Mouse (Mus musculus): Measurements from ENCODE around the gene Slco2a1. TPM values are rescaled to one million over a fixed set of nuclear protein-coding genes. Genes with fewer than 3 reads are reported as not detected.

Slco2a1 gene
- polyA plus RNA-seq, 1 experiment from 2014 or later = 12.1 TPM

DNA sequence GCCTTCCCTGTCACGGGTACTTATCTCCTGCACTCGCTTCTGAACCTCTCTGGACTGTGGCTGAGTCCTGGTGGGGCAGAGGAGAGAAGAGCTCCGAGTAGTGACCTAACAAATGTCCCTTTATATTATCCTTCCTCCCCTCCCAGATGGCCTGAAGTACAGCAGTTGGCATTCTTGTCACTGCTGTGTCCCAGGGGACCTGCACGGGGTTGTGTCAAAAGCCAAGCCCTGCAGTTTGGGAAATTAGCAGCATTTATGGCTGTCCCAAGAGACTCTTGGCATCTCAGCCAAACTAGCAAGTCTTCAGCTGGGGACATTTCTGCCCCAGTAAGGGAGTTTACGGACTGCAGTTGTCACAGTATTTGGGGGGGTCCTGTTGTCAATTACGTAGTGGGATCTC lies 151.0 kb downstream of the Slco2a1 start:
- H3K4me1 ChIP-seq = no peaks in the 10 kb centered on the region

GRCm38 (mm10) chr9:103140384-103140783 lies 151.9 kb downstream of the Slco2a1 start:
- 75% methylated on average over 6 of the region's 6 CpGs for WGBS
- Histone ChIP-seq H3K9ac (no peak overlapping the region), H3K36me3 (no peaks in the 10 kb centered on the region), H3K4me2 (no peak overlapping the region), H3K4me3 (replicated peaks) (no peak overlapping the region), H3K9me3 (no peaks in the 10 kb centered on the region), H3K4me1 (no peaks in the 10 kb centered on the region), H3K27me3 (replicated peaks) (no peaks in the 10 kb centered on the region), H3K27ac (no peak overlapping the region)
- ATAC-seq (ENCODE audit: insufficient read depth, low FRiP score, low read depth) = no peak

More for the DNA sequence above, 151.0 kb downstream of the Slco2a1 start:
- no peak for ATAC-seq (ENCODE audit: insufficient read depth, low FRiP score, low read depth)
- no peak overlapping the region for H3K4me2 ChIP-seq
- H3K36me3 ChIP-seq = no peaks in the 10 kb centered on the region
- H3K27ac ChIP-seq = no peak overlapping the region
- no peak overlapping the region for H3K9ac ChIP-seq
- H3K27me3 ChIP-seq (replicated peaks) = no peaks in the 10 kb centered on the region
- 78% methylated on average over 6 of the region's 6 CpGs for WGBS
- H3K9me3 ChIP-seq = no peaks in the 10 kb centered on the region
- H3K4me3 ChIP-seq (replicated peaks) = no peak overlapping the region

GRCm38 (mm10) chr9:103141266-103141665 lies 152.8 kb downstream of the Slco2a1 start:
- no peak overlapping the region for H3K4me3 ChIP-seq (replicated peaks)
- no peaks in the 10 kb centered on the region for H3K36me3 ChIP-seq
- H3K27ac ChIP-seq = no peak overlapping the region
- H3K9ac ChIP-seq = no peak overlapping the region
- WGBS = 77% methylated on average over 7 of the region's 7 CpGs
- H3K4me1 ChIP-seq = no peaks in the 10 kb centered on the region
- ATAC-seq (ENCODE audit: insufficient read depth, low FRiP score, low read depth) = no peak
- H3K9me3 ChIP-seq = no peaks in the 10 kb centered on the region
- no peaks in the 10 kb centered on the region for H3K27me3 ChIP-seq (replicated peaks)
- H3K4me2 ChIP-seq = no peak overlapping the region

DNA sequence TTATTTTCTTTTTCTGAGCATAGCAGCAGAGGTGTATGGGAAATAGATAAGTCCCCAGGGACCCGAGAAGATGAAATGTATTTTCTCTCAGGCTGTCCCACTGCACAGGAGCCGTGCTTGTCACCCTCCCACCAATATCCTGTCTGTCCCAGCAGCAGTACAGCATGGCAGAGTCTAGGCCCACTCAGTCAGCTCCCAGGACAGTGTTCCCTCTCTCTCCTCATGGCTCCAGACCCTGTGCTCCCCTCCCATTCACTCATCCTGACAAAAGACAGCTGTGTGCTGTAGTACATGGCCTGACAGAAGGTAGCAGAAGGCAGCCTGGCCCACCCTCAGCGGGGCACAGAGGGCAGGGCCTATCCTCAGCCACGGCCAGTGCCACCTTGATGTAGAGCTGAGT lies 155.4 kb downstream of the Slco2a1 start:
- 45% methylated on average over 4 of the region's 4 CpGs for WGBS
- Histone ChIP-seq H3K4me3 (replicated peaks) (no peak overlapping the region), H3K4me2 (no peak overlapping the region), H3K4me1 (no peaks in the 10 kb centered on the region), H3K27ac (no peak overlapping the region), H3K9ac (no peak overlapping the region), H3K36me3 (no peaks in the 10 kb centered on the region), H3K9me3 (no peaks in the 10 kb centered on the region), H3K27me3 (replicated peaks) (no peaks in the 10 kb centered on the region)
- no peak for ATAC-seq (ENCODE audit: insufficient read depth, low FRiP score, low read depth)

DNA sequence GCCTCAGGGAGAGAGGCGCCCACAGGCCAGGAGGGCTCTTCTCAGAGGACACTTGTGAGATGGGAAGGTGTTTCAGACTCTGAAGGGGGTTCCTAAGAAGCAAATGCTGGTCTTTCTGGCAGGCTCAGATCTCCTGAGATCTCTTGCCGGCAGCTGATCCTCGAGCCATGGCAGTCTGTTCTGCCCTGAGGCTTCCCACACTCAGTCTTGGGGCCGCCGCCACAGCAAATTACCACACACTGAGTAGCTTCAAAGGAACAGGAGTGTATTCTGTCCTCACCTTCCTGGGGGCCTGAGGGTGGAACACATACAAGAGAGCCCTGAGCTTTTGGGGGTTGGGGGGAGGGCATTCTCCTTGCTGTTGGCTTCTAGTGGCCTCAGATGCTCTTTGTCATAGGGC lies 156.8 kb downstream of the Slco2a1 start:
- 71% methylated on average over 5 of the region's 5 CpGs for WGBS
- no peaks in the 10 kb centered on the region for H3K4me1 ChIP-seq
- no peak for ATAC-seq (ENCODE audit: insufficient read depth, low FRiP score, low read depth)
- no peak overlapping the region for H3K4me2 ChIP-seq
- H3K9ac ChIP-seq = no peak overlapping the region
- H3K9me3 ChIP-seq = no peaks in the 10 kb centered on the region
- H3K27ac ChIP-seq = no peak overlapping the region
- H3K27me3 ChIP-seq (replicated peaks) = no peaks in the 10 kb centered on the region
- no peak overlapping the region for H3K4me3 ChIP-seq (replicated peaks)
- H3K36me3 ChIP-seq = no peaks in the 10 kb centered on the region

Other genes starting within 250 kb of the Slco2a1 start
- gene Ryk, start 153.8 kb upstream of the Slco2a1 start, polyA plus RNA-seq (2015; fragmentation: Nextera tagmentation; extraction: Ambion mirVana) = 23.1 and 29.6 TPM in 2 replicates
- 5.6 and 7.3 TPM in 2 replicates for gene Rab6b, start 123.1 kb downstream of the Slco2a1 start, polyA plus RNA-seq (2015; fragmentation: Nextera tagmentation; extraction: Ambion mirVana)
- 51.6 and 59.3 TPM in 2 replicates for gene Srprb, start 213.4 kb downstream of the Slco2a1 start, polyA plus RNA-seq (2015; fragmentation: Nextera tagmentation; extraction: Ambion mirVana)
- gene Gm20425, start 241.6 kb downstream of the Slco2a1 start, polyA plus RNA-seq (2015; fragmentation: Nextera tagmentation; extraction: Ambion mirVana) = 5.6 TPM in 1 of 2 replicates, not detected in the other
- gene Trf, start 241.7 kb downstream of the Slco2a1 start, polyA plus RNA-seq (2015; fragmentation: Nextera tagmentation; extraction: Ambion mirVana) = 195 and 466 TPM in 2 replicates

Measured in stomach, embryonic 15.5 days (tissue).